Mouse (Mus musculus) embryo, embryonic 10.5 days (tissue): ENCODE measurements at regions not wholly inside any gene's neighbourhood (a gene's known extent, or its start where the extent isn't known, plus 50 kb on each side); places are given as distances from the start of the nearest gene placed in this dataset.

Source experiments
- DNase-seq: peaks from one replicate; pipeline ENCODE4 v3.0.0-alpha.2; 2015; ENCODE audit warnings: low spot score

DNA sequence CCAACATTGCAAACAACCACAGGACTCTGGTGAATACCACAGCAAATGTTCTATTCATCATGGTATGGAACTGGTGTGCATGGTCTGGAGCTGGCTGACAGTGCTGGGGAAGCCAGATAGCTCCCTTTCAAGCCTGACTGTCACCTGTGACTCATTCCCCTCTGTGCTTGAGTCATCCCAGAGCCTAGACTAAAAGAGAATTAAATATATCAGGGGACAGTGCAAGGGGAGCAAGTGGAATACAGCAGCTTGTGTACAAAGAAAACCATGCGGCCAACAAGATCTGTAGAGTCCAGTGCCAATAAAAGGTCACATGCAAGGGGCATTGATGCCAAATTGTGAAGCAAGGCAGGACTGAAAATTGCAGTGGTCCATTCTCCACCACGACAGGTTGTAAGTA lies 117.7 kb downstream of the Pah start:
- no peak for DNase-seq

DNA sequence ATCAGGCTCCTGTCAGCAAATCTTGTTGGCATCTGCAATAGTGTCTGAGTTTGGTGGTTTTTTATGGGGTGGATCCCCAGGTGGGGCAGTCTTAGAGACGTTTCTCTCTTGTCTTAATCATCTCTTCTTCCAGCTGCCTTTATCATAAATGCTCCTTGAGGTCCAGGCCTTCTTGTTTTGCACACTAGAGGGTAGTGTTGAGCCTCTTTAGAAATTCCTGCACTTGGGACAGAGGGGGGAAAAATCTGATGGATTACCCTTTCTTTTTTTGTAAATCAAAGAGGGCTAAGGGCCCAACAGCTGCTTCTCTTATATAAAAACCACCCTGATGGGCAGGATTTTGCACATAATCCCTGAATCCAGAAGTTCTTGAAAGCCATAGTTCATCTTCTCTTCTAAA lies 127.5 kb downstream of the Pah start:
- DNase-seq = peak; percentile 73

DNA sequence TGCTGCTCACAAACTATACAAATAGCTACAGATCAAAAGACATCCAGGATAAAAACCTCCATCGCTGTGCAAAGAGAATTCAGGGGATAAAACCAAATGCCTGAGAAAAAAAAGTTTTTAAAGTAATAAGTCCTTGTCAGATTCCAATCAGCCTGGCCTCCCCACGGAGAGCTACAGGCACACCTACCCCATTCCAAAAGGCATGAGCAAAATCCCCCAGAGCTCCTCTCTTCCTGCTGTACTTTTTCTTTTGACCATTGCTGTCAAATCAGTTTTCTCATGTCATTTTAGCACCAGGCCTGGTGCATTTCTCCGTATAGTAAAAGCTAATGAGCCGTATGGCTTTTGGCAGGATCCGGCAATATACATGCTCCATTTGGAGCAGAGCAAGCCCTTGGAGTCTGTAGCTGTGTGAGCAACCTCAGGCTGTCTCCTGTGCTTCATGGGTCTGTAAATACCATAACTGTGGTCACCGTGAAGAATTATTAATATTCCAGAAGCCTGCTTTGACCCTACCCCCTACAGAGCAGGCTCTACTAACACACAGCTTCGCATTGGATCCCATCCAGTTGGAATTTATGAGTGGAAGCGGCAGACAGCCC lies 130.6 kb downstream of the Pah start:
- no peak for DNase-seq

DNA sequence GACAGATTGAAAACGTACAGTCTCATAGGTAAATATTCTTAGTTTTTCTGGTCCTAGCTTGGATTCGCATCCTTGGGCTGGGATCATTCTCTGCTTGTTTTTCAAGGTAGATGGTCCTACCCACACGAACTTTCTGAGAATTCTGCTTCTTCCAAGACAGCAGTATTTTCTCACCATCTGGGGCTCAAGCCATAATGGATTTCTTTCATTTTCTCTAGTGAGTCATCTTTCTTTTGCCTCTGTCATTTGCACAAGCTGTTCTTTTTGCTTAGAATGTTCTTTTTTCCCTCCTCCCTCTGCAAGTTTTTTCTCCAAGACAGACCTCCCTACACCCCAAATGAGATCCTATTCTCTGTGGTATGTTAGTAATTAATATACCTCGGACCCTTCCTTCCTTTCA lies 132.5 kb downstream of the Pah start:
- no peak for DNase-seq

DNA sequence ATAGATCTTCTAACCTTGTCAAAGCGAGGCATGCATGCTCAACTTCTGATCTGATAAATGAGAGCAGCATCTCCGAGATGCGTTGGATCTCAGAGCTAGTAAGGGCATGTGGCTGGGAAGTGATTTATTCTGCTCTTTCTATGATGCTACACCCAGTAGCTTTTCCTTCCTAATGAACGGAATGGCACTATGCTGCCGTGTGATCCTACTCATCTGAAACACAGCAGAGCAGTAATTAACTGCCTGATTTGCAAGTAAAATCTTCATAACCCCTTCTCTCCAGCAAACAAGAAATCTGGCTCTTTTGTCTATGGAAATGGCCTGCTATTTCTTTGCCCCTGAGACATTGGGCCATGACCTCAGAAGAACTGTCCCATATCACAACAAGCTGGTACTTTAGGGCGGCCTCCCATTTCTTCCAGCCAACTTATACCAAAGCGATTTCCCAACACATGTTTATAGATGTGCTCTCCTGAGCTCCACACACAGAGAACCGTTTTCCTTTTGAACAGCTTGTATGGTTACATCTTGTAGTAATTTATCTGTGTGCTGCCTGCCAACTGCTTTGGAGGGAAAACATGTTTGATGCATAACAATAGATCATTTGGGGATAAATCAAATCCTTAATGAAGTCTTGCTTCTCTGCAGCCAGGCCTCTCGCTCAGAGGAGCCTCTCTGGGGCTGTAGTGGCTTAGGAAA lies 144.6 kb downstream of the Pah start:
- no peak for DNase-seq

DNA sequence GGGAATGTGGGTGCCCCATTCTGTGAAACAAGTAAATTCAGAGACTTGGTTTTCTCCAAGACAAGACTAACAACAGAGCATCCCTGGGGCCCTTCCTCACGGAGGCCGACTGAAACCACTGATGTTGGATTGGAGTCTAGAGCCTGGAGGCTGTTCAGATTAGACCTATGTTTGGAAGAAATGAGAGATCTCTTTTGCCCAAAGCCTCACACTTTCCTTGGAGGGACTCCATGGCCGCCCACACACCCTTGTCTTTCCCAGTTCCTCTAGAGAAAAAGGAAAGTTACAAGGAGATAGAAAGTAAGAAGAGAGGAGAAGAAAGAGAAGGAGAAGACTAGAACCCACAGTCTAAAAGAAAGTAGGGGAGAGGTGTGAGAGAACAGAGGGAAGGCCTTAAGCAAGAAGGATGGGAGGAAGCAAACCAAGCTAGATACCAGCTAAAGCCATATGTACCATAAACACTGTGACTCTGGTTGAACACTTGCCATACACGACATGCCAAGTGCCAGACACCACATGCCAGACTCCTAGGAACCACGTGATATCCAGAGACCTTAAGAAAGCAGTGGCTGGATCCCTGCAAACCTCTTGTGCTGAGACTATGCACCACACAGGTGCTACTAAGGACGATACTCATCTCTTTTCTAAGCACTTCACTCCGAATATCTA lies 145.3 kb downstream of the Pah start:
- no peak for DNase-seq

DNA sequence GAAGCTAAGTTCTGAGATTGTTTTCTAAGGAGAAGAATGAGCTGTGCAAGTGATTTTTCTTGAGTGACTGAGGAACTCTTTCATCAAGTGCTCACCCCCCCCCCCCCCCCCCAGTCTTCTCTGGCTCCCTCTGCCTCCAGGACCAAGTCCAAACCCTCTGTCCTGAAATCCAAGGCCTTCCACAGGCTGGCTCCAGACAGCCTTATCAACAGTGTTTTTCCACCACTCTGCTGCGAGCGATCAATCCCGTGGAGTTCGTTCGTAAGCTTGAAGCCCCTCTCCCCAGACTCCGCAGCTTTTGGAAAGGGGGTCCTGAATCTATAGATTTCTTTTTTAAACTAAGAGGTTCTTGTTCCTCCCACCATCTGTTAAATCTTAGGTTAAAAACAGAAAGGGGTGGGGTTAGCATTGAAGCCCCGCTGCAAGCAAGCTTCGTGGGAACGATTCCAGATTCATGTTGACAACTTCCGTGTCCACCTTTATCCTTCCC lies 146.1 kb downstream of the Pah start:
- no peak for DNase-seq

DNA sequence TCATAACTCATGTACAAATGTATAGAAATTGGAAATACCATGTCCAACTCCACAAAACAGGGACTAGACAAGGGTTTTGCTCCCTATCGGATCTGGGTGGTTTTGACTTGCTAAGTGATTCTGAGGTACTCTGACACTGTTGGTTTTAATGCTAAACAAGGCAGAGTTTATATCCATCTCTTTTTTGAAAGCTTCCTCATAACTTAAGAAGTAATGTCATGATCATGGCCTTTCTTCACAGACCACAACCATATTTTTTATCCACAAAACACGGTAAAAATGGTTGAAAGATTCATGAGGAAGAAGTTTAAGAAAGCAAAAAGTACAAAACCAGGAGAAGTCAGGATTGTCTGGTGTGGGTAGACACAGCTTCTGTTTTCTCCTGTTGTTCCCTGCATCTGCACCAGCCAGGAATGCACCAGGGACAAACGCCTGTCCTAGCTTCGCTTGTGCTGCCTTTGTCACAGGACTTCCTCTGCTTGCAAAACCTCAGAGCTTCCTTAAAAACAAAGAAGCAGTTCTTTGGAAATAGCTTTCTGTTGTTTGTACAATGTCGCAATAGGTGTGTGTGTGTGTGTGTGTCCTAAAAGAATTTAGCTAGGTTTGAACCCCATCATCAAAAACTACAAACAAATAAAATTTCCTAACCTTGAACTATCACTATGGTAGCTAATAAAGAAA lies 153.3 kb downstream of the Pah start:
- no peak for DNase-seq

DNA sequence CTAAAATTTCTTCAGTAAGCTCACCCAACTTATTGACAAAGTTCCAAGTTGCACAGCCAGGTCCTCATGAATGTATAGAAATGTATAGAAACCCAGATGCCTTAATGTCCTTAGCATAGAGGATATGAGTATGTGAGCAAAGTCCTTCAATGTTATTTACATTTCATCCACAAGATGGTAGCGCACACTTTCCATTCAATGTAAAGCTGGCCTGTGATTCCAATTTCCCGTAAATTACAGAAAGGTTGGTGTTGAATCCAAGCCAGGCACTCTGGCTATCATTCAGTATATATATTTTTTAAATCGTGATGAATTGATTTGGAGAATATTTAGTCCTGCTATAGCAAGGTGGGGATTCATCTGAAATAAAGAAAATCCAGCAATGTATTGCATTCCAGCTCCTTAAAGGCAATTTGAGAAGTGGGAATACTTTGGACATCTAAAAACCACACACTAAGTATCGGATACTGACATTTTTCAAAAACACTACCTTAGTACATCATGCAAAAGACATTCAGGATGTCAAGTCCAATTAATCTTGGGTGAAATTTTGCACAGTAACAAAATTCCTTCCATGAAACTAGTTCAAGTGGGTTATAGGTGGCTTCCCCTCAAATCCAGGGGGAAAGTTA lies 154.6 kb downstream of the Pah start:
- peak; percentile 65 for DNase-seq

DNA sequence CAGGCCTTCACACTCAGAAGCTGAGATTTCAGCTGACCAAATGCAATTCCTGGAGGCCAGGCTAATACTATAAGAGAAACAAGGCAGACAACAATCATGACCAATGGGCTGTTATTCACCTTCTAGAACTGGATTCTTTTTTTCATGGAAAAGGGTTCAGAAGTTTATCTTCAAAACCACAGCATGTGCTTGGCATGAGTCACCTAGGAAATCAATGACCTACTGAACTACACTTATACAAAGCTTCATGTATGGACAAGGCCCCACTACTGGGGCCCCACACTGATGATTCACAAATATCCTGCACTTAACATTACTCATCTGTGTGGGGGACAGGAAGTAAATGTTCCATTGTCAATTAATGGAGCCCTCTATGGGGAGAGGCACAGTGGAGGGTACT lies 157.4 kb downstream of the Pah start:
- no peak for DNase-seq

DNA sequence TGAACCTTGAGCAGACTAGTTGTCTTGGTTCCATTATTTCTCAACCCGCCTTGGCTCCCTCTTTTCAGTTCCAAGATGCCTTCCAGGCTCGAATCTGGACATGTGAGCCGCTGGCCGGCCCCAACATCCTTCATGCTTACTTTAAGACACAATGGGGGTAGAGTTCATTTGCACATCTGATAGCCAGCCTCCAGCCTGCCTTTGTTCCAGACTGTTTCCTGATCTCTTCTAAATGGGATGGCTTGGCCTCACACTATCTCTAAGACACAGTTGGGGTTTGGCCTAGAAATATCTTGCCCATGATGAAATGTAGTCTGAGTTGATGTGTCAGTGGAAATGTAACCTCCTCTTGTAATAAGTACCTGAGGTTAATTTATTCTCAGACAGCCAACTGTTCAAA lies 164.7 kb downstream of the Pah start:
- no peak for DNase-seq

DNA sequence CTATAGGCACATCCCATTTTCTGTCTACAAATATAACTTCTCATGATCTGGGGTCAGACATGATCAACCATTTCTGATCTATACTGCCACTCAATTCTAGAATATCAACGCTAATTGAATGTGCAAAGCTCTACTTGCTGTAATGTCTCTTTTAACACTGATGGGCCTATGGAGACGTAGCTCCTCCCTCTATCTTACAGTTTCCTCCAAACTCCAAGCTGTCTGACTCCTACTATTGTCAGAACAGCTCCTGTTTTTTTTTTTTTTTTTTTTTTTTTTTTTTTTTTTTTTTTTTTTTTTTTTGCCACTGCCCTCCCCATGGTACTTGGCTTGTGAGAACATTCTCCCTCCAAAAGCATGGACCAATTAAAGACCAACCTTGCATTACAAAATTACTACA lies 165.2 kb downstream of the Pah start:
- no peak for DNase-seq

DNA sequence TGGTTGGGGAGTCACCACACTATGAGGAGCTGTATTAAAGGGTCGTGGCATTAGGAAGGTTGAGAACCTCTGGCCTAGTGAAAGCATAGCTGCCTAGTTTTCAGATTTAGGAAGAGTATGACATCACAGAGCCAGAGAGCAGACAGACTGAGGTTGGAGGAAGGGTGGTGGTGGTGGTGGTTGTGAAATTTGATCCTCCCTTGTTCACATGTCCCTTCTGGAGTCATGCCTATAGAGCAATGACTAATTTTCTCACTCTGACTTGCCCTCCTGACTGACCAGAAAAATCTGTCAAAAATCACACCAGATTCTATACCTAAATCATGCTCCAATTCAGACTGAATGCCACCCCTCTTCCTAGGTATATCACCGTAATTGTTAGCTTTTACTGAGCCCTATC lies 166.2 kb downstream of the Pah start:
- DNase-seq = no peak

DNA sequence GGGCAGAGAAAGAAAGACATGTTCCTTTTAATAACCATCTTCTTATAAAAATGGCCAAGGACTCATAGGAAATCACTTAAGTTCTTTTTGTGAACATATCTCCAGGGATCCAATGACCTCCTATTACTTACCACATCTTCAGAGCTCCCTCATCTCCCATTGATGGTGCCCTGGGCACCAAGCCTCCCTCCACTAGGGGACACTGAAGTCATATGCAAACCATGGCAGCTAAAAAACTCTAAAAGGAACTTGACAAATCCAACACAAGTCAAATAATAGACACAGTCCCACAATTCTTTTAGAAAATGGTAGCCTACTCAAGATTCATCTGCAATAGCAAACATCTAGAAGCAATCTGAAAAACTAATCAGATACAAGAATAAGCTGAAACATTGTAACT lies 167.2 kb upstream of the Igf1 start:
- peak; percentile 33 for DNase-seq

DNA sequence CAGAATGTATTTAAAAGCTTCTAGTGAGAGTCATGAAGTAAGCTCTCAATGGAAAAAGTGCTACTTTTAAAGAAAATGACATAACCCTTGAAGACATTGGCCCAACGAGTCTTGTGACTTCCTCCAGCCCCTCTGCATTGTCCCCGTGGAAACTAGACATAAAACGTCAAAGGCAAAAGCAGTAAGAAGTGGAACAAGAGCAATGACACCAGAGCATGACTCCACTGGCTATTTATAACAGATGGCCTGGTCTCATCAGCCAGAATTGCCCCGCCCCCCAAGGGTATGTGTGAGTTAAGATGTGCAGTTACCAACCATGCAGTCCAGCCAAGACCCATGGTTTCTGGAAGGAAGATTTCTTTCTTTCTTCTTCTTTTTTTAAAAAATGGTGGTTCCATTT lies 161.6 kb upstream of the Igf1 start:
- no peak for DNase-seq

DNA sequence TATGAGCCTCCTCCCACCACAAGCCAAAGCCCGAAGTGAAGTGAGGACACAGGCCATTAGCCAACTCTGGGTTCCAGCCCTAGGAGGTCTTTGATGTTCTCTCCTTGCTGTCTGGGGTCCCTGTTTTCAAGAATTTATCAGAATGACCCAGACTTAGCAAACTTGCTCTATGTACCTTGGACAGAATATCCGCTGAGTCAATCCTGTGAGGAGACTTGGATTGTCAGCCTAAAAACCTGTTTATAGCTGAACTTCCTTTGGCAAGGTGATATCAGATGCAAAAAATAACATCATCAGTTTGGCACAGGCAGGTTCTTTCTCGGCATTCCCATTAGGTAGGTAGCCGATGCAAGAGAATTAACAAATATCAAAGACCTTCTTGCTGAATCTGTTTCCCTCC lies 146.9 kb upstream of the Igf1 start:
- no peak for DNase-seq

DNA sequence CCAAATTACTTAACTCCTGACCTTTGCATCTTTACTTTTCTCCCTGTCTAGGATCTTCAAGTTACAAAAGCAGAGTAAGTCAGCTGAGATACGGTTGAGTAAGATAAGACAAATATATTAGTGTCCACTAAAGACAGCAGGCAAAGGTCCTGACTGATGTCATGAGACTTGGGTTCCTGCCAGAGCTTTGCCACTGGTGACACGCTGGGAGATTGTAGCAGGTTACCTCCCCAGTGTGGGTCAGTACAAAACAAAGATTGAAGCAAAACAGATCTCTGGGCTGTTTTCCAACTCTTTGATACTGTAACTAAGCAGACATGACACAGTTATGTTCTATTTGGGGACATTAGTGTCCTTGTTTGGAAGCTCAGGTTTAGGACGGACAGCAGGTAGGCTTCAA lies 146.3 kb upstream of the Igf1 start:
- peak; percentile 3 for DNase-seq

DNA sequence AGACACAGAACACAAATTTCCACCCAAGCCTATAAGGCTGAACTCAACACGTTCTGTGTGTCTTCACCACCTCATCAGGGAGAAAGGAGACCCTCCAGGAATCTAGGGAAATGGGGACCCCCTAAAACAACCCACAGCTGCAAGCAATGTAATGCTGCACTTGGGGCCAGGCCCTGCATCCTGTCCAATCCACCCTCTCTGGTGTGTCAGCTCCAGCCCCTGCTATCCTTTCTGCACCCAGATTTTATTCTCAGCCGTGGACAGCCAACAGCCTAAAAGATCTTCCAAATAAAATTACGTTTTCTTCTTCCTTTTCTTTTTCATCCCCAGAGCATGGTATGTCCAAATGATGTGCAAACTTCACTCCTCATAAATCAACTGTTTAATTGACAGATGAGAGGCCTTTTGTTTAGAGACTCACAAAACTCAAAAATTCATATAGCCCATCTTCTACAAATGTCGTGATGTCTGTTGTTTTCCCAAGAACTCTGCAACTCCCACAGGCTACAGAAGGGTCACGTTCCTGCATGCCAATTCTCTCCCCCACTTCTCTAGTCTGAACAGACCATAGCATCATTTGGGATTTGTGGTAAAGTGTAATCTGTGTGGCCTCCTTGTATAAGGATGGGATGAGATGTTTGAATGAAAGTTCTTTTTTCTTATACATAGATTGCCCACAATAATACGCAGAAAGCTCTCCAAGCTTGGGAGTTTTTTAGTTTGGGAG lies 142.0 kb upstream of the Igf1 start:
- no peak for DNase-seq

DNA sequence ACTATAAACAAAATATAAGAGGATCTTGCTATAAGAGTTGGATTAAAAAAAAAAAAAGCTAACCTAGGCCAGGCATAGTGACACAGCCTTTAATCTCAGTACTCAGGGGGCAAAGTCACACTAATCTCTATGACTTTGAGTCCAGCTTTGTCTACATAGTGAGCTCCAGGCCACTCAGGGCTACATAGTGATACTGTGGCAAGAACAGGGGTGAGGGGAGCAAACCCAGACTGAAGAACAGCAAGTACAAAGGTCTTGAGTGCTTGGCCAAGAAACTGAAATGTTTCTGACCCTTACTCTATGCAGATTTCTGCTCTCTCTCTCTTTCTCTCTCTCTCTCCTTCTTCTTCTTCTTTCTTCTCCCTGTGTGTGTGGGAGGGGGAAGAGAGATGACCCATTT lies 140.9 kb upstream of the Igf1 start:
- DNase-seq = no peak

DNA sequence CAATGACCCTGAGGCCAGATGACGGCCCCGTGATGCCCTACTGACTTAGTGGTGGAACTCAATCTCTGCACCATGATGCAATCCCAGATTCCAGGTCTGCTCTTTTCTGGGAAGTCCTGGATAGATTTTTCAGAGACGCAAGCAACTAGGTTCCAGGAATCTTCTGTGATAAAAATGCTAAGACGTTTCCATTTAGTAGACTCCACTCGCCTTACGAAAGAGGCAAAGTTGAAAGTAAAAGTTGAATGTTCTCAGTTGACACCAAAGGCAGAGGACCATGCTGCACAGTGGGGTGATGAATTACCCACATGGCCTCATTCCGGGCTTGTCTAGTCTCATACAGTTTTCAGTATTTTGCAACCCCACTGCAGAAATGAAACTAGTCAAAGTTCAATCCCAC lies 139.6 kb upstream of the Igf1 start:
- no peak for DNase-seq

DNA sequence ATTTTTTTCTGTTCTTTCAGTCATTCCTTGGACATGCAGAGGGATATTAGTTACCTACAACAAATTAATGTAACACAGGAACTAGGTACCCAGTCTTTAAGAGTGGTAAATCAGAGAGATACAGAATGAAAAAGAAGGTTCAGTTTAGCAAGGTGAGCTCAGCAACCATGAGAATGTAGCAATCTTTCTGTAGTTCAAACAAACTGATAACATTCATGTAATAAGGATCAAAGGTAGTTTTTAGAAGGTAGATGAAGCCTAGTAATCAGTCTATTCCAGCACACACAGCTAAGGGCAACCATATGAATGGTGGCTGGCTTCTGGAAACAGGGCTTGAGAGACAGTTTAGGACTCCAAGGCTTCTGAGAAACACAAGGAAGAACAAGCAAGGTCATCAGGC lies 138.1 kb upstream of the Igf1 start:
- DNase-seq = no peak

DNA sequence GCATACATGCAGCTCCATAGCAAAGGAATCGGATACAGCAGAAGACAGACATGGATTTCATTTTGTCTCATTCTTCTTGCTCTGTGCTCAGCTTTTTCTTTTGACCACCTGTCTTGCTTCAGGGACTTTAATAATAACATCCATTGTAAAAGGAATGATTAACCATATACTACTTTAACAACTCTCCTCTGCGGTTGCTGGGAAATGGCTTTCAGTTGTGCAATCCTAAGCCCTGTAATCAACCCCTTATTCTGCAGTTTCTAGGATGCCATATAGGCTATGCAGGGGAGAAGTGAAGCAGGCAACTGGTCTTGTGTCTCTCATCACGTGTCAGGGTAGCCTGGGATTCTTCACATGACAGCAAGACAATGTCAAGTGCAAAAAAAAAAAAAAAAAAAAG lies 135.8 kb upstream of the Igf1 start:
- no peak for DNase-seq
